Mouse (Mus musculus) C2C12 (cell line): ENCODE measurements around the gene Rbpj. TPM values are rescaled to one million over a fixed set of nuclear protein-coding genes. Genes with fewer than 3 reads are reported as not detected.
A peak's percentile ranks its signal among the peaks of the same experiment; 100 is the strongest.

Source experiments
- H3K27me3 ChIP-seq: one replicate; pipeline ENCODE4 v1.6.1; 2011; ENCODE audit not compliant: control insufficient read depth, insufficient read depth, insufficient read length
- H3K36me3 ChIP-seq: one replicate; pipeline ENCODE4 v1.6.1; 2011; ENCODE audit not compliant: control insufficient read depth, insufficient read depth
- H3K4me3 ChIP-seq: one replicate; pipeline ENCODE4 v1.5.1; 2011; ENCODE audit warnings: mild to moderate bottlenecking, control low read depth; ENCODE audit not compliant: poor library complexity, insufficient read depth, severe bottlenecking
- H3K79me2 ChIP-seq: one replicate; pipeline ENCODE4 v1.6.1; 2011; ENCODE audit not compliant: control insufficient read depth, insufficient read depth
- H3K79me3 ChIP-seq: one replicate; pipeline ENCODE4 v1.6.1; 2011; ENCODE audit warnings: low read depth, control low read depth
- H3ac ChIP-seq: one replicate; pipeline ENCODE3; 2011; ENCODE audit warnings: low read depth; ENCODE audit not compliant: control insufficient read depth, insufficient read length
- CEBPB ChIP-seq: IDR thresholded peaks from one replicate; pipeline ENCODE4 v1.6.1; 2011; ENCODE audit warnings: low read depth, mild to moderate bottlenecking, control low read depth, moderate library complexity
- CTCF ChIP-seq: IDR thresholded peaks from one replicate; pipeline ENCODE4 v1.5.1; 2011; ENCODE audit not compliant: control insufficient read depth, insufficient read depth, insufficient read length
- FOSL1 ChIP-seq: IDR thresholded peaks from one replicate; pipeline ENCODE4 v1.8.0; 2011; ENCODE audit warnings: mild to moderate bottlenecking, low read length; ENCODE audit not compliant: poor library complexity, insufficient read depth, severe bottlenecking
- MAX ChIP-seq: IDR thresholded peaks from one replicate; pipeline ENCODE4 v1.6.1; 2011; ENCODE audit warnings: mild to moderate bottlenecking, control low read depth
- MYOD1 ChIP-seq: IDR thresholded peaks from one replicate; pipeline ENCODE4 v1.6.1; 2011; ENCODE audit warnings: low read depth; ENCODE audit not compliant: control insufficient read depth, insufficient read length
- MYOG ChIP-seq: IDR thresholded peaks from one replicate; pipeline ENCODE4 v1.6.1; 2011; ENCODE audit not compliant: control insufficient read depth, insufficient read length; ENCODE audit errors: extremely low read depth
- USF1 ChIP-seq: IDR thresholded peaks from one replicate; pipeline ENCODE4 v1.6.1; 2011; ENCODE audit warnings: low read depth, mild to moderate bottlenecking, control low read depth, moderate library complexity
- polyA plus RNA-seq: library from polyadenylated mRNA; unstranded; fragments of >200 nt; fragmentation: generic; extraction: Trizol; gene quantifications from one replicate; pipeline ENCODE4 v1.2.1, GENCODE M21; 2012; ENCODE audit warnings: missing spikeins

Gene Rbpj
- polyA plus RNA-seq, 1 experiment, result 8.1 TPM

DNA sequence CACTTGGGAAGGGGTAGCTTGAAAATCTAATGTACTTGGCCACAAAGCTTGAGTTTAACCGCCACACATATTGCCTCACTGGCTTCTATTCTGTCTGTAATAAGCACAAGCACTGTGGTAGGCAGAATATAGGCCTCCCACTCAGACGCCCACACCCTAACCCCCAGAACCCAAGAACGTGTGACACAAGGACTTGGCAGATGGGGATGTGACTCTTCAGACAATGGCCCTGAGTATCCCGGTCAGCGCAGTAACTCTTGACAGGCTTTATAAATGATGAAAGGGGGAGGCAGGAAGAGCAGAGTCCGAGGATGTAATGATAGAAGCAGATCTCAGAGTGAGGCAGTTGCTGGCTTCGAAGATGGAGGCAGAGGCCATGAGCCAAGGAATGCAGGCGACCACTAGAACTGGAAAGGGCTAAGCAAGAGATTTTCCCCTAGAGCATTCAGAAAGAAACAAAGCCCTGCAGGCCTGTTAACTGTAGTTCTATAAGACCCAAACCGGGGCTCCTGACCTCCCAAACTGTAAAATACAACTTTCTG, 20.1 kb downstream of the Rbpj start:
- no peaks in the 10 kb centered on the region for H3K79me2 ChIP-seq
- no peak overlapping the region for H3ac ChIP-seq
- no peaks in the 10 kb centered on the region for H3K27me3 ChIP-seq
- TF ChIP-seq USF1, result no peak
- TF ChIP-seq MAX, result no peak
- TF ChIP-seq MYOG, result no peak
- no peak for TF ChIP-seq CTCF
- TF ChIP-seq CEBPB, result no peak
- TF ChIP-seq MYOD1, result no peak
- TF ChIP-seq FOSL1, result no peak
- no peaks in the 10 kb centered on the region for H3K36me3 ChIP-seq
- no peaks in the 10 kb centered on the region for H3K79me3 ChIP-seq
- H3K4me3 ChIP-seq, result no peak overlapping the region

DNA sequence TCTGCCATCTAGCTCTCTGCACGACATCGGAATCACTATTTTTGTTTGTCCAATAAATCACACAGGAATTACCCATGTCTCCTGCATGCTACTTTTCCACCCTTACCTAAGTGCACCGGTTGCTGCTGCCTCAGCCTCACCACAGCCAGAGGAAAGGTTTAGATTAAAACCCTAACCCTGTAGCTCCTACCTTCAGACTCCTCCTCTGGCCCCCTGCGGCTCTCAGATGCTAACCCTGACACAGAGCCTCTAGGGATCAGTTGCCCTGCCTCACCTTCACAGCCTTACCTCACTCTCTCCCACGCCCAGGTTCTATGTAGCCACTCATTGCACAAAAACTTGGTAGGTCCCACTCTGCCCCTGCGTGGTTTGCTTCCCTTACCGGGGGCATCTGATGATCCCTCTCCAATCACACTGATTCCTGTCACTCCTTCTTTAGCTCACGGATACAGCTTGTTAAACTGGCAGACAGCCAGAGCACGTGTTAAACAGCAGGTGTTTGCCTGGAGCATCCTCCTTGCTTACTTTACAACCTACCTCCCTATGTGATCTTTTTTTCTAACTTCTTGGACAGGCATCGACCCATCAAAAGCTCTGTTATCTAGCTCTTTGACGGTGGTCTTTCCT, 21.1 kb downstream of the Rbpj start:
- Histone ChIP-seq H3K27me3 (no peaks in the 10 kb centered on the region), H3K4me3 (no peak overlapping the region), H3ac (no peak overlapping the region), H3K79me2 (no peaks in the 10 kb centered on the region), H3K36me3 (no peaks in the 10 kb centered on the region), H3K79me3 (no peaks in the 10 kb centered on the region)
- TF ChIP-seq USF1 (no peak), MYOG (no peak), FOSL1 (no peak), MAX (no peak), CTCF (no peak), CEBPB (no peak), MYOD1 (no peak)

DNA sequence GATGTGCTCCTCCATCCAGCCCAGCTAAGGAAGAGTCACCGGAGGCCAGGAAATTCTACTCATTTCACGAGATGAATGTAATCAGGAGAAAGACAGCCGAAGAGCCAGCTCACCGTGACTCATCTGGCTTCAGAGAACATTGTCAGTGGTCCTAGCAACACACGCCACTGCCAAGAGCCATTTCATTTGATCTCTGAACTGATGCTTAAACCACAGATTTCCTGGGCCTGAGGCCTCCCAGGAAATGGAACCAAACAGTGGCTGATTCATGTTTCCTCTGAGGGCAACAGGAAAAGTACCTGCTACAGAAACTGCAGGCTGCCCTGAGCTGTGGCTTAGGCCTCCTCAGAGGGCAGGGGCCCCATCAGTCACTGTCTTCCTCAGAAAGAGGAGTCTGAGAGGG, 24.7 kb downstream of the Rbpj start:
- TF ChIP-seq MAX (peak; percentile 74), MYOD1 (peak; percentile 57), CTCF (no peak), MYOG (no peak), CEBPB (peak; percentile 8), FOSL1 (peak; percentile 92), USF1 (no peak)

DNA sequence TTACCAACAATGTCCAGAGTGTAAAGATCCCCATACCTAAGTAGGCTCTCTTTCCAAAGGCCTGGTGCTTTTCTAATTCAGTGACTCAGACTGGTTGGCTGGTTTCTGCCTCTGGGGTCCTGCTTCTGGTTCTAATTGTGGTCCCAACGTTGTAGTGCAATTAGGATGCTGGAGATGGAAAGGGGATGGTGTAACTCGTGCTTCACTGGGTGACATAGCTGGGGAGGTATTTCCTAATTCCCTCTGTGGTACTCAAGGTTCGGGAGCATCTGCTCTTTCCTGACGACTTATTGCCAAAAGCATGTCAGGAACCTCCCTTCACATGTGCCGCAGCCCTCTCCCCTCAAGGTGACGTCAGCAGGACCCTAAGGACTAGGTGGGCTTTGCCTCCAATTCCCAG, 27.8 kb downstream of the Rbpj start:
- no peak overlapping the region for H3ac ChIP-seq
- H3K36me3 ChIP-seq, result no peaks in the 10 kb centered on the region
- H3K79me2 ChIP-seq, result no peaks in the 10 kb centered on the region
- H3K27me3 ChIP-seq, result no peaks in the 10 kb centered on the region
- TF ChIP-seq FOSL1 (no peak), MYOG (no peak), CEBPB (peak; percentile 30)
- no peaks in the 10 kb centered on the region for H3K79me3 ChIP-seq
- no peak overlapping the region for H3K4me3 ChIP-seq

More for the DNA sequence above, 24.7 kb downstream of the Rbpj start:
- Histone ChIP-seq H3K36me3 (no peaks in the 10 kb centered on the region), H3K4me3 (no peak overlapping the region), H3K79me2 (no peaks in the 10 kb centered on the region), H3K27me3 (no peaks in the 10 kb centered on the region), H3K79me3 (no peaks in the 10 kb centered on the region), H3ac (no peak overlapping the region)

DNA sequence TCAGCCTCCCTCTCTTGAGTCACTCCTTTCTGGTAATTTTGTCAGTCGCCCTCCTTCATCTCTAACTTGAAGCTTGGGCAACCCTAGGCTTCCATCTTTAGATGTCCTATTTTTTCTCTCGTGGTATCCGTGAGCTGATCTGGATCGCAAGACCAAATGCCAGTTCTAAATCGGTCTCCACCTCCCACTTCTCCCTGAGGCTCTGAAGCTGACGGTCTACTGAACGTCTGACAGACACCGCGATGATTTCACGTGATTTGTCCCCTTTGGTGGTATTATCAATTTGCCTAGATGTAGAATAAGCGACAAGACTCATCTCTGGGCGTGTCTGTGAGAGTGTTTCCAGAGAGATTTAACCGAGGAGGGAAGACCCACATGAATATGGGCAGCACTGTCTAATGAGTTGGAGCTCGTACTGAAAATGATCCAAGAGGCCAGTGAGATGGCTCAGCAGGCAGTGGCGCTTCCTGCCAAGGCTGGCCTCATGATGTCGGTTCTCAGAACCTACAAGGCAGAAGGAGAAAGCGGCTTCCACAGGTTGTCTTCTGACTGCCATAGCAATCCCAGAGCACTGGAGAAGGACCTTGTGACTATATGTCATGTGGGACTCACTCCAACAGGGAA, 28.7 kb downstream of the Rbpj start:
- Histone ChIP-seq H3K79me3 (no peaks in the 10 kb centered on the region), H3K4me3 (no peak overlapping the region), H3K36me3 (no peaks in the 10 kb centered on the region), H3K27me3 (no peaks in the 10 kb centered on the region), H3K79me2 (no peaks in the 10 kb centered on the region), H3ac (no peak overlapping the region)
- TF ChIP-seq CTCF, result no peak
- TF ChIP-seq MAX, result no peak
